Mouse (Mus musculus) cerebellum, postnatal 4 days (tissue): Measurements from ENCODE around the gene Pla2g2f.
A peak's percentile ranks its signal among the peaks of the same experiment; 100 is the strongest.

Experiments
- DNase-seq, 2 experiments: peaks; one replicate each; pipeline ENCODE4 v3.0.0; 2022; ENCODE audit warnings: low spot score in 2 of 2, mixed read lengths in 1 of 2

Gene Pla2g2f

GRCm38 (mm10) chr4:138716697-138717096 lies 40.7 kb downstream of the Pla2g2f start:
- DNase-seq = no peak

GRCm38 (mm10) chr4:138714186-138714585 lies 43.2 kb downstream of the Pla2g2f start:
- DNase-seq = no peak

GRCm38 (mm10) chr4:138712621-138713020 lies 44.8 kb downstream of the Pla2g2f start:
- no peak for DNase-seq

- no peak for DNase-seq
Measured at GRCm38 (mm10) chr4:138712096-138712495, 45.3 kb downstream of the Pla2g2f start.

GRCm38 (mm10) chr4:138711051-138711820 lies 46.2 kb downstream of the Pla2g2f start:
- DNase-seq = peak in 1 of 2 experiments; percentile 46

- DNase-seq = peak; percentile 71 to 95
Measured at GRCm38 (mm10) chr4:138710633-138711032, 46.8 kb downstream of the Pla2g2f start.

- DNase-seq = peak in 1 of 2 experiments; percentile 41
Measured at GRCm38 (mm10) chr4:138709944-138710343, 47.5 kb downstream of the Pla2g2f start.

- DNase-seq = no peak
Measured at GRCm38 (mm10) chr4:138709246-138709645, 48.2 kb downstream of the Pla2g2f start.

GRCm38 (mm10) chr4:138708636-138709035 lies 48.8 kb downstream of the Pla2g2f start:
- DNase-seq = peak in 1 of 2 experiments; percentile 63

- no peak for DNase-seq
Measured at GRCm38 (mm10) chr4:138706620-138707019, 50.8 kb downstream of the Pla2g2f start.

- no peak for DNase-seq
Measured at GRCm38 (mm10) chr4:138704169-138704568, 53.3 kb downstream of the Pla2g2f start.

- no peak for DNase-seq
Measured at GRCm38 (mm10) chr4:138703591-138703990, 53.8 kb downstream of the Pla2g2f start.

- DNase-seq = no peak
Measured at GRCm38 (mm10) chr4:138702528-138702927, 54.9 kb downstream of the Pla2g2f start.

- no peak for DNase-seq
Measured at GRCm38 (mm10) chr4:138702031-138702430, 55.4 kb downstream of the Pla2g2f start.

GRCm38 (mm10) chr4:138701111-138701510 lies 56.3 kb downstream of the Pla2g2f start:
- no peak for DNase-seq
